Mouse (Mus musculus): ENCODE results near the gene Ipo4.
A peak's percentile ranks its signal among the peaks of the same experiment; 100 is the strongest.

GRCm38 (mm10) chr14:55629312-55629711, 6.4 kb downstream of the Ipo4 start:
- TF ChIP-seq CTCF (IDR thresholded peaks at IDR 0.05) (peak; percentile 86), EP300 (IDR thresholded peaks at IDR 0.05) (no peak)
